Comparison of ENCODE assay signal across 7 mouse cellular contexts in genomic region chr3:96684822-96685156, GRCm38 (mm10). TPM values are rescaled to one million over a fixed set of nuclear protein-coding genes. Genes with fewer than 3 reads are reported as not detected.
A peak's percentile ranks its signal among the peaks of the same experiment; 100 is the strongest.
DNase-seq lines count a peak whose midpoint lies in the region; ATAC-seq and TF ChIP-seq lines count a peak whose summit lies in the region.

No protein-coding gene starts in this region.

- 38% methylated on average over 28 of the region's 28 CpGs for WGBS in forebrain, embryonic 13.5 days
- WGBS in intestine, embryonic 16.5 days = 26% methylated on average over 28 of the region's 28 CpGs
- WGBS in neural tube, embryonic 13.5 days = 41% methylated on average over 28 of the region's 28 CpGs

- H3K9me3 ChIP-seq in forebrain, embryonic 13.5 days (replicated peaks) = no peaks in the 10 kb centered on the region
- H3K9me3 ChIP-seq in intestine, embryonic 16.5 days (ENCODE audit: control insufficient read depth, low read length) = no peaks in the 10 kb centered on the region
- H3K9me3 ChIP-seq in neural tube, embryonic 13.5 days = no peaks in the 10 kb centered on the region

- ATAC-seq in forebrain, embryonic 13.5 days = no peak
- ATAC-seq in intestine, embryonic 16.5 days = no peak
- no peak for ATAC-seq in neural tube, embryonic 13.5 days (ENCODE audit: low read depth)

- H3K27ac ChIP-seq in layer of hippocampus, adult 2 months = no peak overlapping the region
- H3K27ac ChIP-seq in forebrain, embryonic 13.5 days = no peak overlapping the region
- H3K27ac ChIP-seq in intestine, embryonic 16.5 days (ENCODE audit: low read length) = no peak overlapping the region
- H3K27ac ChIP-seq in neural tube, embryonic 13.5 days (replicated peaks) = no peak overlapping the region

- 0 out of 2 replicates have a peak, but pooled peaks cover 9% of the 10 kb centered on the region for H3K4me1 ChIP-seq in forebrain, embryonic 13.5 days
- H3K4me1 ChIP-seq in intestine, embryonic 16.5 days (ENCODE audit: control insufficient read depth, insufficient read depth, low read length) = peaks cover 9% of the 10 kb centered on the region
- H3K4me1 ChIP-seq in neural tube, embryonic 13.5 days (replicated peaks) = peaks cover 9% of the 10 kb centered on the region; the same call in 1 of the 2 replicates

- no peak for DNase-seq in layer of hippocampus, adult 2 months (ENCODE audit: low spot score in 2 of 2)
- DNase-seq in layer of hippocampus, adult 11-12 months (ENCODE audit: low spot score) = no peak
- no peak for DNase-seq in spleen, postnatal 14 days (ENCODE audit: low spot score in 2 of 2)
- no peak for DNase-seq in right cerebral cortex, postnatal 10 days (ENCODE audit: low spot score in 2 of 2)

- H3K4me2 ChIP-seq in forebrain, embryonic 13.5 days = peak overlapping the region; percentile 51
- H3K4me2 ChIP-seq in intestine, embryonic 16.5 days (ENCODE audit: low read depth, low read length) = peak overlapping the region; percentile 54
- H3K4me2 ChIP-seq in neural tube, embryonic 13.5 days = peak overlapping the region; percentile 51

- no peak for TF ChIP-seq CTCF in layer of hippocampus, adult 2 months (conservative IDR thresholded peaks at IDR 0.05)

- H3K9ac ChIP-seq in forebrain, embryonic 13.5 days = no peak overlapping the region
- peak overlapping the region; percentile 55 for H3K9ac ChIP-seq in intestine, embryonic 16.5 days (ENCODE audit: low read depth, low read length)
- H3K9ac ChIP-seq in neural tube, embryonic 13.5 days = peak overlapping the region; percentile 38; the same call in 1 of the 2 replicates

- H3K36me3 ChIP-seq in forebrain, embryonic 13.5 days (ENCODE audit: poor library complexity, severe bottlenecking) = no peaks in the 10 kb centered on the region
- H3K36me3 ChIP-seq in intestine, embryonic 16.5 days (ENCODE audit: control insufficient read depth, insufficient read depth, low read length) = no peaks in the 10 kb centered on the region
- no peaks in the 10 kb centered on the region for H3K36me3 ChIP-seq in neural tube, embryonic 13.5 days

- H3K4me3 ChIP-seq in layer of hippocampus, adult 2 months = peak overlapping the region; percentile 37
- peak overlapping the region; percentile 17; the same call in 1 of the 2 replicates for H3K4me3 ChIP-seq in forebrain, embryonic 13.5 days
- H3K4me3 ChIP-seq in intestine, embryonic 16.5 days (ENCODE audit: low read length) = peak overlapping the region; percentile 33
- H3K4me3 ChIP-seq in neural tube, embryonic 13.5 days = peak overlapping the region; percentile 24

- H3K27me3 ChIP-seq in forebrain, embryonic 13.5 days = peaks cover 19% of the 10 kb centered on the region
- peaks cover 4% of the 10 kb centered on the region; the same call in 1 of the 2 replicates for H3K27me3 ChIP-seq in intestine, embryonic 16.5 days (replicated peaks; ENCODE audit: control insufficient read depth, insufficient read depth, low read length)
- H3K27me3 ChIP-seq in neural tube, embryonic 13.5 days = peaks cover 37% of the 10 kb centered on the region

RNA-seq across cellular contexts. Expression of gene Pias3, which starts 11.4 kb away (rescaled TPM):
- 10 to 100 TPM; 32.5 to 44.4 TPM for total RNA-seq in layer of hippocampus, adult 2 months (2021)
- 28.8 and 31.0 TPM in 2 replicates for polyA plus RNA-seq in forebrain, embryonic 13.5 days (2015; fragmentation: Nextera tagmentation; extraction: Ambion mirVana)
- 35.7 and 36.6 TPM in 2 replicates for polyA plus RNA-seq in intestine, embryonic 16.5 days (2015; fragmentation: Nextera tagmentation; extraction: Ambion mirVana)
- polyA plus RNA-seq in neural tube, embryonic 13.5 days (2015; fragmentation: Nextera tagmentation; extraction: Ambion mirVana) = 31.2 and 34.6 TPM in 2 replicates

RNA-seq across cellular contexts. Expression of gene Ankrd35, which starts 14.9 kb away (rescaled TPM):
- total RNA-seq in layer of hippocampus, adult 2 months (2021) = 1 to 10 TPM; 6.3 to 6.7 TPM
- 0.57 and 2.3 TPM in 2 replicates for polyA plus RNA-seq in forebrain, embryonic 13.5 days (2015; fragmentation: Nextera tagmentation; extraction: Ambion mirVana)
- 0.28 and 0.39 TPM in 2 replicates for polyA plus RNA-seq in intestine, embryonic 16.5 days (2015; fragmentation: Nextera tagmentation; extraction: Ambion mirVana)
- 0.46 and 0.72 TPM in 2 replicates for polyA plus RNA-seq in neural tube, embryonic 13.5 days (2015; fragmentation: Nextera tagmentation; extraction: Ambion mirVana)

RNA-seq across cellular contexts. Expression of gene Nudt17, which starts 23.6 kb away (rescaled TPM):
- 10 to 100 TPM; 15.0 to 16.2 TPM for total RNA-seq in layer of hippocampus, adult 2 months (2021)
- 6.4 and 7.2 TPM in 2 replicates for polyA plus RNA-seq in forebrain, embryonic 13.5 days (2015; fragmentation: Nextera tagmentation; extraction: Ambion mirVana)
- polyA plus RNA-seq in intestine, embryonic 16.5 days (2015; fragmentation: Nextera tagmentation; extraction: Ambion mirVana) = 5.6 and 6.2 TPM in 2 replicates
- polyA plus RNA-seq in neural tube, embryonic 13.5 days (2015; fragmentation: Nextera tagmentation; extraction: Ambion mirVana) = 16.2 and 17.2 TPM in 2 replicates

RNA-seq across cellular contexts. Expression of gene Itga10, which starts 39.4 kb away (rescaled TPM):
- total RNA-seq in layer of hippocampus, adult 2 months (2021) = 1 to 10 TPM; 2.0 to 3.1 TPM
- polyA plus RNA-seq in forebrain, embryonic 13.5 days (2015; fragmentation: Nextera tagmentation; extraction: Ambion mirVana) = 0.40 and 0.57 TPM in 2 replicates
- 0.48 and 0.49 TPM in 2 replicates for polyA plus RNA-seq in intestine, embryonic 16.5 days (2015; fragmentation: Nextera tagmentation; extraction: Ambion mirVana)
- polyA plus RNA-seq in neural tube, embryonic 13.5 days (2015; fragmentation: Nextera tagmentation; extraction: Ambion mirVana) = 0.92 and 1.1 TPM in 2 replicates

RNA-seq across cellular contexts. Expression of gene Polr3c, which starts 42.6 kb away (rescaled TPM):
- total RNA-seq in layer of hippocampus, adult 2 months (2021) = 10 to 100 TPM; 23.5 to 24.0 TPM
- polyA plus RNA-seq in forebrain, embryonic 13.5 days (2015; fragmentation: Nextera tagmentation; extraction: Ambion mirVana) = 41.1 and 42.0 TPM in 2 replicates
- 37.7 and 41.0 TPM in 2 replicates for polyA plus RNA-seq in intestine, embryonic 16.5 days (2015; fragmentation: Nextera tagmentation; extraction: Ambion mirVana)
- polyA plus RNA-seq in neural tube, embryonic 13.5 days (2015; fragmentation: Nextera tagmentation; extraction: Ambion mirVana) = 31.7 and 38.0 TPM in 2 replicates
